Mouse (Mus musculus): ENCODE results near the gene March2.

The March2 gene

DNA sequence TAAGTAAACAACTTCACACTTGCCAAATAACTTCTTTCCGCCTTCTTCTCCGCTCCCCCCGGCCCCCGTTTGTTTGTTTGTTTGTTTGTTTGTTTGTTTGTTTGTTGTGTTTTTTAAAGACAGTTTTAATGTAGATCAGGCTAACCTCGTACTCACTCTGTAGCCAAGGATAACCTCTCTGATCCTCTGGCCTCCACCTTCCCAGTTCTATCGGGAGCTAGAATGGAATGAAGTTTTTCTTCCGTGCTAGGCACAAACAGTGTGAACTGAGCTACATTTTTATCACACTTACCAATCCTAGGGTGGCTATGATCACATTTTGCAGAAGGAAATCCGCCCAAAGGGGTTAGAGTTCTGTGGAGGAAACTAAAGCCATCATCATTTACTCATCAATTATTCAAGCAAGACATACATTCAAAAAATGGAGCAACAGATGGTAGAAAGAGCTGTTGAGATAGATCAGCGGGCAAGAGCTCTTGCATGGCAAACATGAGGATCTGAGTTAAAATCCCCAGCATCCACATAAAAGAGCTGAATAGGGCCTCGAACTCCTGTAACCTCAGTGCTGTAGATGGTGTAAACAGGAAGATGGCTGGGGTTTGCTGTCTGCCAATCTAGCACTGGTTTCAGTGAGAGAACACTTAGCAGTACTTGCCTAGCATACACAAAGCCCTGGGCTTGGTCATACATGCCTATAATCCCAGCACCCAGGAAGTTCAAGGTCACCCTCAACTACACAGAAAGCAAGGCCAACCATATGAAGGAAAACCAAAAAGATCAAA, 665 bp upstream of the March2 start:
- DNase-seq (ENCODE audit: extremely low read depth, low read depth, low spot score): no peak

- DNase-seq (ENCODE audit: extremely low read depth, low read depth, low spot score): no peak
These were observed 488 bp downstream of the March2 start for GRCm38 (mm10) chr17:33717982-33718381.

GRCm38 (mm10) chr17:33717246-33717645, 1.2 kb downstream of the March2 start:
- DNase-seq (ENCODE audit: extremely low read depth, low read depth, low spot score): no peak

DNA sequence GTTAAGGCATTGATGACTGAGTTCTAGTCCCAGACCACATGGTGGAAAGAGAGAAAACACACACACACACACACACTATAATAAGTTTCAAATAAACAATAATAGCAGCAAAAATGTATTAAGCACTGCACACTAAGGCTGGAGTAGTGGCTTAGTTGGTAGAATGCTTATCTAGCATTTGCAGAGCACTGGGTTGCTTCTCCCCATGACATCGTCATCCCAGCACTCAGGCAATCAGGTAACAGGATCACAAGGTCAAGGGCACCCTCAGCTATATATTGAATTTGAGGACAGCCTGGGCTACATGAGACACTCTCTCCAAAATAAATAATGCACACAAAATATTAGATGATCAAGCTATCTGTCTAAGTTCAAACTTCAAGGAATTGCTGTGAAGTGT, 3.7 kb downstream of the March2 start:
- no peak for DNase-seq (ENCODE audit: extremely low read depth, low read depth, low spot score)

- DNase-seq (ENCODE audit: extremely low read depth, low read depth, low spot score): no peak
These were observed 5.2 kb downstream of the March2 start for GRCm38 (mm10) chr17:33713271-33713670.

DNA sequence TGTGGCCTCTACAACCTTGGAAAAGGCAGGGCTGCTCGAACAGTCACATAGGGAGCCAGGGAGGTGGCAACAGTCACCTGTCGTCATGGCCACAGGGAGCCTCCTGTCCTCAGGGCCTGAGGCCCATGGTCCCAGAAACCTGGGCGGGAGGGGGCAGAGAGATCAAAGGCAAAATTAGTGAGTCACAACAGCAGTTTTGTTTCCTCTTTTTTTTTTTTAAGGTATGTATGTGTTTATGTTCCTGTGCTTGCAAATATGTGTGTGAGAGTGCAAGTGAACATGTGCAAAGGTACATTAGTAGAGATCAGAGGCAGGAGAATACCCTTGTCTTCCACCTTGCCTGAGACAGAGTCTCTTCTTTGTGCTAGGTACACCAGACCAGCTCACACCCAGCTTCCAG, 8.6 kb downstream of the March2 start:
- DNase-seq (ENCODE audit: extremely low read depth, low read depth, low spot score): no peak

- DNase-seq (ENCODE audit: extremely low read depth, low read depth, low spot score): no peak
These were observed 15.4 kb downstream of the March2 start for GRCm38 (mm10) chr17:33703091-33703490.

DNA sequence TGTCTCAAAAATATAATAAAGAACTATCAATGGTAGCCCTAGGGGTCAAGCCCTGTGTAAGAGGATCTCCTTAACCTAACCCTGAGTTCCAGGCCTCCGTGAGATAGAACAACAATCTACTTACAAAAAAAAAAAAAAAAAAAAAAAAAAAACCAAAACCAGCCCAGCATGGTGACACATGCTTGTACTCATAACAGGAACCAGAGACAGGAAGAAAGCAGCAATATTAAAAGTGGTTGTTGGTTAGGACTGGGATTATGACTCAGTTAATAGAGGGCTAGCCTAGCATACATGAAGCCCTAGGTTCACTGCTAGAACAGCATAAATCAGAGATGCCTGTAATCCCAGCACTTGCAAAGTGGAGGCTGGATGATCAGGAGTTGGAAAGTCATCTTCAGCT, 16.3 kb downstream of the March2 start:
- DNase-seq (ENCODE audit: extremely low read depth, low read depth, low spot score): no peak

GRCm38 (mm10) chr17:33695471-33695870, 23.0 kb downstream of the March2 start:
- no peak for DNase-seq (ENCODE audit: extremely low read depth, low read depth, low spot score)

- no peak for DNase-seq (ENCODE audit: extremely low read depth, low read depth, low spot score)
These were observed 31.7 kb downstream of the March2 start, which contains the start of gene Hnrnpm for GRCm38 (mm10) chr17:33686760-33687159. Gene Hnrnpm (minus strand): TSS chr17:33686860.

GRCm38 (mm10) chr17:33685249-33685653, 33.2 kb downstream of the March2 start:
- peak; percentile 49 for DNase-seq (ENCODE audit: extremely low read depth, low read depth, low spot score)

- DNase-seq (ENCODE audit: extremely low read depth, low read depth, low spot score): no peak
These were observed 33.7 kb downstream of the March2 start for GRCm38 (mm10) chr17:33684671-33685231.

- DNase-seq (ENCODE audit: extremely low read depth, low read depth, low spot score): no peak
These were observed 36.7 kb downstream of the March2 start for GRCm38 (mm10) chr17:33681767-33682166.

DNA sequence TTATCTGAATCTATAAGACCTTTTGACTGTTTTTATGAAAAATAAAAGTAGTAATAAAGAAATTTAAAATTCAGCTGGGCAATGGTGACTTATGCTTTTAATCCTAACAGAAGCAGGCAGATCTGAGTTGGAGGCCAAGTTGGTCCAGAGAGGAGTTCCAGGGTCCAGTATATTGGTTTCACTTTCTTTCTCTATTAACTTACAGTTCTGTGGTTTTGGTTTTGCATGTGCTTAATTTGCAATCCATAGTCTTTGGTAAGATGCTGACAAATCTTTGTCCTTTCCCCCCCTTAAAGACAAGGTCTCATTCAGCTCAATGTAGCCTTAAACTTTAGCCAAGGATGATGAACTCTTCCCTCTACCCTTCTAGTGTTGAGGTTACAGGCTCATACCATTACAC, 39.7 kb downstream of the March2 start:
- DNase-seq (ENCODE audit: extremely low read depth, low read depth, low spot score): no peak

DNA sequence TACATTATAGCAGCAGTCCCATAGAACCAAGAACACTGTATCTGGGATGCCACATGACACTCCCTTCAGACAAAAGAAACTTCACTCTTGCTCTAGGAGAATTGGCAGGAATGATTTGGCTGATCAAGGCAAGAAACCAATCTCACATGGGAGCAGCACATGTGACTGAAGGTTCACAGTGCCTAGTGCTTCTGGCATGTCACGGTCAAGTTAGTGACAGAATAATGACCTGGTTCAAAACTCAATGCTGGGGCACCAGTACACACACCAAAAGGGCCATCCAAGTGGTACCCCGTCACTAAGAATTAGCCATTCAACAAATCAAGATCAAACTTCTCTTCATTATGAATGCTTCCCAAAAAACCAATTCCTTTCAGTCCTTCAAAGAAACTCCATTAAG, 42.4 kb downstream of the March2 start:
- DNase-seq (ENCODE audit: extremely low read depth, low read depth, low spot score): no peak

DNA sequence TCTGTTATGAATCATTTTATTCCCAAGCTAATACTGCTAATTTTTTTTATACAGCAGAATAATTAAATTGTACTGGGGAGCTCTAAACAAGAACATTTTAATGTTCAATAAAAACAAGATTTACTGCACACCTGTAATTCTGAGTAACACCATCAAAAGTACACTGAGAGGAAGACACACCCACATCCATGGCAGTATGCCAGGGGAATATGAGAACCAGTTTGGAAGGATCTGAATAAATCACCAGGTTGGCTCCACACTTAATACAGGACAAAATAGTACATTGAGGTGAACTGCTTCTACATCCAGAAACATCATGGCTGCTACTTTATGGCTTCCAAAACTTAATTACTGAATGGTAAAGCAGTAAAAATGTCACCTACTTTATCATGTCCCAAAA, 43.0 kb downstream of the March2 start:
- peak; percentile 69 for DNase-seq (ENCODE audit: extremely low read depth, low read depth, low spot score)

DNA sequence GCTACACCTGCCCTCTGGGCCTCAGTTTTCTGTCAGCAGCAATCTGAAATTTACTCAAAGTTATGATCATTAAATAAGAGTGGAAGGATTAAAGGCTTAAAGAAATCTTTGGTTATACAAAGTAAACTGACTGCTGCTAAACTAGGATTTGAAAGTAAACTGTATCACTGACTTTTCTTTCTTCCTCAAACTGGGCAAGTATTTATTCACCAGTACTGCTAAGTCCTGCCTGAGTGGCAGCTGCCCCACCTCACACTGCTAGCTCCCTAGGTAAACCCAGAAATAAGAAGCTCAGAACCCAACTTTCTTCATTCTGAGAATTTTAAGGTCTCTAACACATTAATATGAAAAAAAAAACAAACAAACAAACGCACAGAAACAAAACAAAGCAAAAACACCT, 44.6 kb downstream of the March2 start:
- no peak for DNase-seq (ENCODE audit: extremely low read depth, low read depth, low spot score)

- no peak for DNase-seq (ENCODE audit: extremely low read depth, low read depth, low spot score)
These were observed 48.8 kb downstream of the March2 start for GRCm38 (mm10) chr17:33669681-33670080.

DNA sequence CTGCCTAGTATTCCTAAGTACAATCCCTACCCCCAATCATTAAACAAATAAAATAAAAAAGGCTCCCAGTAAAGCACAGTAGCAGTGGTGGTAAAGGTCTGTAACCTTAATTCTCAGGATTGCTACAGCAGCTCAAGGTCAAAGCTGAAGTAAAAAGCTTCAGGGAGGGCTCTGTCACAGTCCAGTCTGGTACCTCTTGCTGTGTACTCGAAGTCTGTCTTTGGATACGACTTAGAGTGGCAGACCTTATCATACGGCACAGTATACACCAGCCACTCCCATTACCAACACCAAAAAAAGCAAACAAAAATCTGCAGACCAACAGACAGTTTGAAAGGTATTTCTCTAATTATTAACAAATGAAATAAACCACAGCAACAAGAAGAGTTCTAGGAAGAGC, 51.7 kb downstream of the March2 start:
- DNase-seq (ENCODE audit: extremely low read depth, low read depth, low spot score): no peak

DNA sequence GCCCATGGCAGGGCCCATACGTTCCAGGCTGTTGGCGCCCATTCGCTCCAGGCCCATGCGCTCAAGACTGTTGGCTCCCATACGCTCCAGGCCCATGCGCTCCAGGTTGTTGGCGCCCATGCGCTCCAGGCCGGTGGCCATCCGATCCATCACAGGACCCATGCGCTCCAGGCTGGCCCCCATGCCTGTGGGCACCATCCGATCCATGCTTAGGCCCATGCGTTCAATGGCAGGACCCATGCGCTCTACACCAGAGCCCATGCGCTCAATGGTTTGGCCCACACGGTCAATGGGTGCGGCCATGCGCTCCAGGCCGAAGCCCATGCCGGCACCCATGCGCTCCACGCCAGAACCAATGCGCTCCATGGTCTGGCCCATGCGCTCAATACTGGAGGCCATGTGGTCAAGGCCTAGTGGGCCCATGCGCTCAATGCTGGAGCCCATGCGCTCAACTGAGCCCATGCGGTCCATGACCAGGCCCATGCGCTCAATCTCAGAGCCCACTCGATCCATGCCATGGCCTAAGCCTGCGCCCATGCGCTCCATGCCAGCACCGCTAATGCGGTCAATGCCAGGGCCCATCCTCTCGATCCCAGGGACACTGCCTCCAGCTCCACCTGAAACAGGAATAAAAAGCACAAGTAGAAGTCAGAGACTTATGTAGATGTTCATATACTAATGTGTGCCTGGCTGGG, 68.5 kb downstream of the March2 start:
- no peak for DNase-seq (ENCODE audit: extremely low read depth, low read depth, low spot score)

GRCm38 (mm10) chr17:33645073-33645472, 73.4 kb downstream of the March2 start:
- no peak for DNase-seq (ENCODE audit: extremely low read depth, low read depth, low spot score)

GRCm38 (mm10) chr17:33644068-33644467, 74.4 kb downstream of the March2 start:
- no peak for DNase-seq (ENCODE audit: extremely low read depth, low read depth, low spot score)
